Mouse (Mus musculus) regulatory T cell (primary cell): Measurements from ENCODE around the gene Sgk2.

Source experiments
- in situ Hi-C: fragments of 300-600 bp; cut with MboI, MseI; formaldehyde crosslinking; loops from one replicate; pipeline ENCODE4 v1.15.1; 2025; ENCODE audit warnings: high pct_unique_total_duplicates

The Sgk2 gene

DNA sequence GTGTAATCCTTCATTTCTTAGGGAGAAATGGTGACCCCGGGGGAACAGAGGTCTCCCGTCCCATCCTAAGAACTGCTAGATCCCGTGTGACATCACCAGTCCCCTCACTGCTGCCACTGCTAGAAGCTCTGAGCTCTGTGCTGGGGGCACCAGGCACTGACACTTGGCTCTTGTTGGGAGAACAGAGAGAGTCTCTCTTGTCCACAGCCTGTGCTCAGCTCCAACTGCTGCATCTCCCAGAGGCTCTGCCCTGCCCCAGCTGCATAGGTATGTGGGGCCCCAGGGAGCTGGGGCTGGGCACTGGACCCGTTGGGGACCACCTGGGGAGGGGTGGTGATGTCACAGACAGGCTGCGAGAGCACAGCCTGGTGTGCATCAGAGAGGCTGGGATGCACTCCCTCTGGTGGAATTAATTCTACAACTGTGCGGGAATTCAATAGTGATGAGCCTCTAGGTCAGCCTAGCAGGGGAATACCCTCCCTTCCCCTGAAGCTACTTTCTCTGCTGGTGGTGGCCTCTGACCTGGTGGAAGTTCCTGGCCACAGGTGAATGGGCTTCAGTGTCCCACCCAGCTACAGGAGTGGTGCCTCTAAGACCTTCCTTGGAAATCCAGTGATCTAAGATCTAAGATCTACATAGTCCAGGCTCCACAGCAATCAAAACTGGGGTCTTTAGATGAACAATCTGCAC is 4.4 kb downstream of the Sgk2 start:
- in situ Hi-C loops = no loop called here

DNA sequence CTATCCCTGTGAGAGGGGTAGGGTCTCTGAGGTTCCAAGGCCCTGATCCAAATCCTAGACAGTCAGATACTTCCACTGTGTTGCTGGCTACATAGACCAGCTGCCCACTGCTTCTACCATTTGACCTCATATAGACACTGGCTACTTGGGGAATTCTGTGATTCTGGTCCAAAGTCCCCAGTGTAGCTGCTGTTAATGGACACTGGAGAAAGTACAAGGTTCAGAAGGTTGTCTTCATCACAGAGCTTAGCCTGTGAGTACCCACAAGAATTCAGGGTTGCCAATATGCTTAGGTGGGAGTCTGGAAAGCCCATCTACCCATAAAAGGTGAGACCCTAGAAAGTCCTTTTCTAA is 4.9 kb downstream of the Sgk2 start:
- in situ Hi-C loops = no loop called here

DNA sequence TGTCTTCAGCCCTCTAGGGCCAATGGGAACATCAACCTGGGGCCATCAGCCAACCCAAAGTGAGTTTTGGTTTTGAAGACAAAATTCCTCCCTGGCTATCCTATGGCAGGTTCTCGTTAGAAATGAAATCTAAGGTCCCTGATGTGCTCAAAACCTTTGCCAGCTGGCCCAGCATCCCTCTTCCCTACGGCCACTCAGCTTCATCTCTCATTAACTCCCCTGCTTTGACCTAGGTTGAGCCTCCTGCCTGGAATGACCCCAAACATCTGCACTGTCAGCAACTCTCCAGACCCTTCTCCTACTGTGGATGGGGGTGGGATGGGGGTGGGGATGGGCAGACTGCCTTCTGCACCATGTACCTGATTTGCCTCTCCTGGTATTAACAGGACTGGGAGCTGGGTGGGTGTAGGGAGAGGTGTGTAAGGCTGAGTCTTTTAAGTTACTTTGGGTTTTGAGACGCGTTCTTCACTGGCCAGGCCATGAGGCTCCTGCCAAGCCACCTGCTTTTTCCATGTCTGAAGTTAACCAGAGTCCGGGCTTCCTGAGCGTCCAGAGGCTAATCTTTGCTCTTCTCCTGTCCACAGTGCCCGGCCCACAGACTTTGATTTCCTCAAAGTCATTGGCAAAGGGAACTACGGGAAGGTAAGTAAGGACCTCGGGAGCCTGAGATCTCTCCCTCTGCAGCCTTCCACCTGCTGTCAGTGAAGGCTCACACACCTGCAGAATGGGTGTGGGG is 6.9 kb downstream of the Sgk2 start:
- in situ Hi-C loops = no loop called here

DNA sequence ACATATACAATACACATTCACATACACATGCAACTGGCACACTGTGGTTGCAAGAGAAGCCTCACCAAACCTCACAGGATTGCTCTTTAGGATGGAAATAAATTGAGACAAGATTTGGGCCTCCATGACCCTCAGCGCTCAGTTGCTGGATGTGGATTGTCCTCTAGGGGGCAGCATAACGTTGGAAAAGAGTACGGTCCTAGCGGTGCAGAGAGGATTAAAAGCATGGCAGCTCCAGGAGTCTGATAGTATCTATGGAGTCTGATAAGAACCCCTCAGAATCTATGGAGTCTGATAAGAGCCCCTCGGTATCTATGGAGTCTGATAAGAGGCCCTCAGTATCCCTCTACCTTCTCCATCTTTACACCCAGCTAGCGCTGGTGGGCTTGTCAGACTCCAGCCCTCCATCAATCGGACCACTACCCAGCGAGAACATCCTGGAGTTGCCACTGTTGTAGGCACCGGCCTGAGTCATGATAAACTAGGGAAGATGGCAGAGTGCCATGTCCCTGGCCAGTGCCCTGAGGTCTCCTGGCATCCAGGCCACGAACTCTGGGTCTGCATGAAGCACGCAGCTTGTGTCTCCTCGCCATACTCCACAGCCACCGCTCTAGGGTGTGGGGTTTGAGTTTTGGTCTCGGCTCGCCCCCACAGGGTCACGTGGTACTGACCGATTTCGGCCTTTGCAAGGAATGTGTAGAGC is 11.5 kb downstream of the Sgk2 start:
- in situ Hi-C loops = no loop called here

- in situ Hi-C loops = no loop called here
Measured at GRCm38 (mm10) chr2:162999744-163000143, 12.6 kb downstream of the Sgk2 start.

DNA sequence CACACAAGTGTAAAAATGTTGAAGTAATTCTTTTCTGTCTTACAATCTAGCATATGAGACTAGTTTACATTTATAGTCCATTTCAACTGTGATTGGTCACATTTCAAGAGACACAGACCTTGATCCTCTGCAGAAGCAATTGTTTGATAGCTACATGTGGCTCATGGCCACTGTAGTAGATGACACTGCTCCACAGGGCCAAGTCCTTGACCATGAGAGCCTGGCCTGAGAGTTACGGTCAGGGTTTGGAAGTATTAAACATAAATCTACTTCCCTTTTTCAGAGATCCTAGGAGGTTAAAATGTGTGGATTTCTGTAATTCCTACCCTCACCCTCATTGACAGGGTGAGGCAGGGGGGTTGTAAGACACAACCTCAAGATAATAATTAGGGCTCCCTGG is 13.9 kb downstream of the Sgk2 start:
- in situ Hi-C loops = no loop called here

- in situ Hi-C loops = no loop called here
Measured at GRCm38 (mm10) chr2:163007299-163007698, 20.2 kb downstream of the Sgk2 start.

- in situ Hi-C loops = no loop called here
Measured at GRCm38 (mm10) chr2:163016916-163017743, 30.0 kb downstream of the Sgk2 start, which contains the start of gene Ift52. Gene Ift52 (plus strand): TSS chr2:163017354.

GRCm38 (mm10) chr2:163031289-163031688 is 44.2 kb downstream of the Sgk2 start:
- in situ Hi-C loops = no loop called here

DNA sequence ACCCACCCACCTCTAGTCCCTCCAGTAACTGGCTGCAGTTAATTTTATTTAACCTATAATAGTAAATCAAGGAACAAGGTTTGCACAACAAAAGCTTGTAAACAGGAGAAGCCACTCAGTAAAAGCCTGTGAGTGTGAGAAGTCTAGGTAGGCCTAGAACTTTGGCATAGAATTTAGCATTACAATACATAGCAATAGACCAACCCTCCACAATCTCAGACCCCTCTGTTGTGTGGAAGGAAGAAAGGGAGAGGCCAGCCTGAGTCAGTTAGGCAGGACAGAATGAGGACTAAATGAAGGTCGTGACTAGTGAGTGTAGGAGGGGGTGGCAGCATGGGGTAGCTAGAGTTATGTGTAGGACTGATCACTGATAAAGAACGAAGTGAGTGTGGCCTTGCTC is 44.6 kb downstream of the Sgk2 start:
- in situ Hi-C loops = no loop called here

DNA sequence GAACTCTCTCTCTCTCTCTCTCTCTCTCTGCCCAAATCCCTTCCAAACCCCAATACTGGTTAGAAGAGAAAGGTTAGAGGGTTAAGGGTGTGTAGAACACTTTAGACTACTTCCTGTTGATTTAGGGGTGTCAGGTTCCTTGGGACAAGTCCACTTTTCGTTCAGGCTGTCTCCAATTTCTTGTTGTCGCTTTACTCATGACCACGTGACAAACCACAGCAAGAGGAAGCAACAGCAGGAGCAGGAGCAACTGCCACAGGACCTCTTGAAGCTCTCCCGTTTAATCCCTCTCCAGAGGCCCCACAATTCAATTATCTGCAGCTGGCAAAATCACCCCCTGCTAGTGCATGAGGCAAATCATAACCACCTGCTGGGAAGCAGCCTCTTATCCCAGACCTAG is 45.5 kb downstream of the Sgk2 start:
- in situ Hi-C loops = no loop called here

GRCm38 (mm10) chr2:163039940-163040339 is 52.8 kb downstream of the Sgk2 start:
- in situ Hi-C loops = no loop called here

GRCm38 (mm10) chr2:163048125-163048524 is 61.0 kb downstream of the Sgk2 start:
- in situ Hi-C loops = no loop called here

DNA sequence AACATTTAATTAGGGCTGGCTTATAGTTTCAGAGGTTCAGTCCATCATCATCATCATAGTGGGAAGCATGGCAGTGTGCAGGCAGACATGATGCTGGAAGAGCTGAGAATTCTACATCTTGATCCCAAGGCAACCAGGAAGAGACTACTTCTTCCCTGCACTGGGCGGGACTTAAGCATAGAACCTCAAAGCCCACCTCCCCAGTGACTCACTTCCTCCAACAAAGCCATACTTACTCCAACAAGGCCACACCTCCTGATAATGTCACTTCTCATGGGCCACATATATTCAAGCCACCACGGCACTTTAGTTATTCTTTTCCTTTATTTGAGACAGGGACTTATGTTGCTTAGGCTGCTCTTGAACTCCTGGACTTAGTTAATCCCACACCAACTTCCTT is 62.0 kb downstream of the Sgk2 start:
- in situ Hi-C loops = no loop called here

DNA sequence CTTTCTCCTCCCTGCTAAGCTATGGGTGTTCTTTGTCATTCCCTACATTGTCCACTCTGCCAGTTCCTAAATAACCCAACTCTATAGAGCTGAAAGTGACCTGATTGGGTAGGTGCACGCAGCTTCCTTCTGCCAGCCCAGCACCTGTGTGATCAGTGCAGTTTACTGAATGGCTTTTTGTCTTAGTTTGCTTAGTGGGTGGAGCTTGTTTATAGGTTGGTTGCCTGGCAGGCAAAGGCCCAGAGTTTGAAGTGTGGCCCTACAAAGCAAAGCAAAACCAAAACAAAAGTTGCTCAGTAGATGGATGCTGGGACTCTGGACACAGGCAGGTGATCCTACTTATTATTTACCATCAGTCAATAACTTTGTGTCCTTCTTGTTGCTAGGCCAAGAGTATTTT is 64.6 kb downstream of the Sgk2 start:
- in situ Hi-C loops = loop anchor here (10.0 to 25.0 kb wide), 2 partner anchors 543 to 1836 kb away; partner anchors contain the start of gene Pcif1

DNA sequence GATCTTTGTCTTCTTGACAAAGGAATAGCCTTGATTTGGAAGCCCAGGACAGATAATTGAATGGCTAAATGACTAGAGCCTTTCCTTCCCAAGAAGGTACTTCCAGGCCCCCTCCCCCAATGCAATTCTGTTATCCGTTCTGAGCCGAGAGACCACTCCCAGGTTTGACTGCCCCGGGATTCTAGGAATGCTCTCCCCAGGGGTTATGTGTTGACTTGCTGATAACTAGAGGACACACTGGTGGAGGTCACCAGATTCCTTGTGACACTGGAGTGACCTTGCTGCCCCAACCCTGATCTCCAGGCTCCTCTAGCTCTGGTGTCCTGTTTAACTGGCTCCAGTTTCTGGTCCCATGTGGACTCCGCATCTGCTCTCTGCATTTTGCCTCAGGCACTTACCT is 65.0 kb downstream of the Sgk2 start:
- in situ Hi-C loops = loop anchor here (10.0 to 25.0 kb wide), 2 partner anchors 543 to 1835 kb away; partner anchors contain the start of gene Pcif1

DNA sequence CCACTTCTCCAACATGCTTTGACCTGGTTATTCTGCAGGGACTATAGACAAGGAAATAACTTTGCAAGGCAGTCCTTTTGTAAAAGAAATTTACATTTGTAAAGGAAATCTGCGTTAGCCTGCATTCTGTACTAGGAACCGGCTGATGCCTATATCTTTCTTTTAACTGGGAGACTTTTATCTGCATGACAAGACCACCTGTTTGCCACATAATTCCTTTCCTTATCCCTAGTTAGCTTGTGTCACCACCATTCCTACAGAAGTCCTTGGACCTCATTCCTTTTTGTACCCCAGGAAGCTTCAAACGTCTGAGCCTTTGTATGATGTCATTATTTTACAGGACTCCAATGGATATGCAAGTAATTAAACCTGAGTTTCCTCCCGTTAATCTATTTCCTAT is 65.7 kb downstream of the Sgk2 start:
- in situ Hi-C loops = loop anchor here (10.0 to 25.0 kb wide), 2 partner anchors 542 to 1834 kb away; partner anchors contain the start of gene Pcif1

GRCm38 (mm10) chr2:163054335-163054840 is 67.3 kb downstream of the Sgk2 start, which contains the start of gene Mybl2:
Gene Mybl2 (plus strand): TSS chr2:163054687.
- in situ Hi-C loops = loop anchor here (10.0 to 25.0 kb wide), 2 partner anchors 540 to 1833 kb away; partner anchors contain the start of gene Pcif1

- in situ Hi-C loops = loop anchor here (10.0 to 25.0 kb wide), 2 partner anchors 540 to 1832 kb away; partner anchors contain the start of gene Pcif1
Measured at GRCm38 (mm10) chr2:163054891-163055494, 67.9 kb downstream of the Sgk2 start.

DNA sequence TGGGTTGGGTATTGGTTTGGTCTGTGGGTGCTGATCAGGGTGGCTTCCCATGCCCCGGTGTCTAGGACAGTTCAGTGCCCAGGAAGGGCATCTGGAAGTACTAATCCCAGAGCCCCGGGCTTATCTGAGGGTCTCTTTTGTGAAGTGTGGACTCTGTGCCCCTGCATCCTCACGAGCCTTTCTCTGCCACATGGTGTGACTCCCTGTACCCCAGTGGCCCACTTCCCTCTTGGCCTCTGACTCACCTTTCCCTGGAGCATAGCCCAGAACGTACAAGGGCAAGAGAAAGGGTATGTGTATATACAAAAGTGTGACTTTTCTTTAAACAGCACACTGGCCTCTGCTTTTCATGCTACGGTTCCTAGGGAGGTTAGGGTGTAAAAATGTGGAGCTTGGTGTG is 68.6 kb downstream of the Sgk2 start:
- in situ Hi-C loops = loop anchor here (10.0 to 25.0 kb wide), 2 partner anchors 539 to 1832 kb away; partner anchors contain the start of gene Pcif1
